Mouse (Mus musculus) heart, embryonic 14.5 days (tissue): ENCODE data around the gene Acot4. TPM values are rescaled to one million over a fixed set of nuclear protein-coding genes. Genes with fewer than 3 reads are reported as not detected.
"Not testable (repeated sequence)": the region's sequence is repeated elsewhere in the genome, so short reads cannot be mapped to it uniquely, and the experiment has no call there.

Experiments
- ATAC-seq: fragments of 200-750 bp; cut with Nextera tagmentation; 2 replicates; pipeline ENCODE4 v1.8.0; 2017; ENCODE audit warnings: low read depth, moderate TSS enrichment; ENCODE audit not compliant: insufficient number of reproducible peaks, insufficient read depth, low FRiP score
- H3K27ac ChIP-seq, 2 experiments: fragments of 200-500 bp in 1 of 2; fragments of 300-500 bp in 1 of 2; sonication (generic) in 1 of 2; replicated peaks in 1 of 2; 2 replicates each; pipeline ENCODE4 v1.5.1; 2012 to 2014; ENCODE audit warnings: low read depth in 2 of 2, low read length in 2 of 2, control low read depth in 1 of 2, mild to moderate bottlenecking in 1 of 2, mixed read lengths in 1 of 2; ENCODE audit not compliant: control insufficient read depth in 1 of 2, insufficient read depth in 1 of 2
- H3K27me3 ChIP-seq: fragments of 300-500 bp; sonication (generic); 2 replicates; pipeline ENCODE4 v1.6.1; 2014; ENCODE audit warnings: mild to moderate bottlenecking, low read length, control low read depth; ENCODE audit not compliant: control insufficient read depth, insufficient read depth
- H3K36me3 ChIP-seq: fragments of 300-500 bp; sonication (generic); 2 replicates; pipeline ENCODE4 v1.6.1; 2014; ENCODE audit warnings: mild to moderate bottlenecking, control low read depth, low read length, mixed read lengths; ENCODE audit not compliant: control insufficient read depth, insufficient read depth
- H3K4me1 ChIP-seq, 2 experiments: fragments of 200-500 bp in 1 of 2; fragments of 300-500 bp in 1 of 2; sonication (generic) in 1 of 2; 2 replicates each; pipeline ENCODE4 v1.6.1; 2012 to 2014; ENCODE audit warnings: low read length in 2 of 2, control low read depth in 1 of 2, mixed read lengths in 1 of 2; ENCODE audit not compliant: control insufficient read depth in 2 of 2, insufficient read depth in 2 of 2
- H3K4me2 ChIP-seq: fragments of 300-500 bp; sonication (generic); 2 replicates; pipeline ENCODE4 v1.6.1; 2014; ENCODE audit warnings: mild to moderate bottlenecking, low read length
- H3K4me3 ChIP-seq, 2 experiments: fragments of 200-500 bp in 1 of 2; fragments of 300-500 bp in 1 of 2; sonication (generic) in 1 of 2; 2 replicates each; pipeline ENCODE4 v1.5.1; 2012 to 2014; ENCODE audit warnings: low read length in 2 of 2, mild to moderate bottlenecking in 2 of 2, control low read depth in 1 of 2, low read depth in 1 of 2, moderate library complexity in 1 of 2; ENCODE audit not compliant: control insufficient read depth in 1 of 2, insufficient read depth in 1 of 2
- H3K9ac ChIP-seq: fragments of 300-500 bp; sonication (generic); 2 replicates; pipeline ENCODE4 v1.6.1; 2014; ENCODE audit warnings: mild to moderate bottlenecking, low read length
- H3K9me3 ChIP-seq: fragments of 300-500 bp; sonication (generic); 2 replicates; pipeline ENCODE4 v1.6.1; 2016; ENCODE audit warnings: low read length, control low read depth; ENCODE audit not compliant: control insufficient read depth
- WGBS: fragments of 180-500 bp; shearing (Covaris S2); extraction: QIAGEN DNeasy Blood & Tissue Kit; methylation state at CpG from one replicate; pipeline ENCODE4 v1.1.7; 2014; 5-methylcytosine and 5-hydroxymethylcytosine counted together
- polyA plus RNA-seq: library from polyadenylated mRNA; unstranded; fragments of >200 nt; fragmentation: Nextera tagmentation; extraction: Ambion mirVana; gene quantifications from 2 replicates; pipeline ENCODE4 v1.2.1, GENCODE M21; 2014

Gene Acot4
- polyA plus RNA-seq, 1 experiment from 2014 or later, result 0.32 TPM

- not testable (repeated sequence) for H3K4me2 ChIP-seq, H3K4me1 ChIP-seq
- WGBS, result 83% methylated on average over 5 of the region's 5 CpGs
Observed at GRCm38 (mm10) chr12:84050744-84051143, 12.6 kb downstream of the Acot4 start.

GRCm38 (mm10) chr12:84051937-84052474, 13.8 kb downstream of the Acot4 start, which contains the start of gene Acot3:
TSS of gene Acot3 (plus strand) at chr12:84052144.
- Histone ChIP-seq H3K4me2 (peak within 1 kb of the TSS; percentile 91; the same call in 1 of the 2 replicates), H3K4me1 (no peaks in the 10 kb centered on the region; a peak in 1 of 4 replicates), H3K4me3 (0 out of 4 replicates have a peak within 1 kb of the TSS, but pooled peaks of 1 of the 2 experiments have one; percentile 47), H3K36me3 (no peaks in the 10 kb centered on the region), H3K27me3 (peaks cover 14% of the 10 kb centered on the region; the same call in 1 of the 2 replicates), H3K27ac (no peak within 1 kb of the TSS), H3K9me3 (peaks cover 6% of the 10 kb centered on the region), H3K9ac (no peak within 1 kb of the TSS)
- 63% methylated on average over 5 of the region's 5 CpGs for WGBS
- ATAC-seq, result no peak

More at GRCm38 (mm10) chr12:84050744-84051143, 12.6 kb downstream of the Acot4 start:
- H3K27ac ChIP-seq, H3K9ac ChIP-seq, H3K36me3 ChIP-seq, H3K9me3 ChIP-seq, ATAC-seq, H3K4me3 ChIP-seq: not testable (repeated sequence)
- peaks cover 14% of the 10 kb centered on the region; the same call in 1 of the 2 replicates for H3K27me3 ChIP-seq

- no peaks in the 10 kb centered on the region for H3K36me3 ChIP-seq
- H3K27me3 ChIP-seq, result peaks cover 14% of the 10 kb centered on the region; the same call in 1 of the 2 replicates
- ATAC-seq, result no peak
- no peak overlapping the region for H3K27ac ChIP-seq
- 91% methylated on average over 7 of the region's 7 CpGs for WGBS
- H3K4me3 ChIP-seq, result no peak overlapping the region
- H3K9me3 ChIP-seq, result peaks cover 6% of the 10 kb centered on the region
- 0 out of 2 replicates have a peak overlapping the region, but pooled peaks have one; percentile 91 for H3K4me2 ChIP-seq
- no peaks in the 10 kb centered on the region; a peak in 1 of 4 replicates for H3K4me1 ChIP-seq
- no peak overlapping the region for H3K9ac ChIP-seq
Observed at GRCm38 (mm10) chr12:84052609-84053008, 14.4 kb downstream of the Acot4 start.

DNA sequence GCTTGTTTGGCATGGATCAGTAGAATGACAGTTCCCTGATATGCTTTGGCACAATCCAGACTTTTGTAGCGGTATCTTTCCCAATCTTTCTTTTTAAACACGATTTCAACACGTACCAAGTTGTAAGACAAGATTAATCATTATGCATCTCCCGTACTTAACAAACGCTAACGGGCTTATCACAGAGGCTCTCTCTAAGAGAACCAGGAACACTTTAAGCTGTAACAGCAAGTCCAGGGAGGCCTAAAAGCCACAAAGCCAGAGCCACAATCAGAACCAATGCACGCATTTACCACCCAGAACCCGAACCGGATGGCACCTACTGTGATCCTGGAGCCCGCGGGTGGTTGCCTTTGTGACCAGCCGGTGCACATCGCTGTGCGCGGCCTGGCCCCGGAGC, 15.0 kb downstream of the Acot4 start:
- WGBS, result 5% methylated on average over 16 of the region's 16 CpGs
- Histone ChIP-seq H3K4me1 (no peaks in the 10 kb centered on the region; a peak in 1 of 4 replicates), H3K9ac (peak overlapping the region; percentile 61), H3K27ac (no peak overlapping the region), H3K27me3 (peaks cover 14% of the 10 kb centered on the region; the same call in 1 of the 2 replicates), H3K9me3 (peaks cover 4% of the 10 kb centered on the region), H3K36me3 (no peaks in the 10 kb centered on the region), H3K4me2 (peak overlapping the region; percentile 91), H3K4me3 (peak overlapping the region; percentile 36 to 47)
- no peak for ATAC-seq

- Histone ChIP-seq H3K27me3 (peaks cover 14% of the 10 kb centered on the region; the same call in 1 of the 2 replicates), H3K27ac (no peak overlapping the region), H3K4me1 (no peaks in the 10 kb centered on the region; a peak in 1 of 4 replicates), H3K36me3 (no peaks in the 10 kb centered on the region), H3K9me3 (no peaks in the 10 kb centered on the region), H3K4me3 (peak overlapping the region; percentile 36 to 47), H3K9ac (peak overlapping the region; percentile 61), H3K4me2 (peak overlapping the region; percentile 91)
- ATAC-seq, result no peak
- WGBS, result 2% methylated on average over 35 of the region's 46 CpGs
Observed at GRCm38 (mm10) chr12:84053679-84054391, 15.7 kb downstream of the Acot4 start.

DNA sequence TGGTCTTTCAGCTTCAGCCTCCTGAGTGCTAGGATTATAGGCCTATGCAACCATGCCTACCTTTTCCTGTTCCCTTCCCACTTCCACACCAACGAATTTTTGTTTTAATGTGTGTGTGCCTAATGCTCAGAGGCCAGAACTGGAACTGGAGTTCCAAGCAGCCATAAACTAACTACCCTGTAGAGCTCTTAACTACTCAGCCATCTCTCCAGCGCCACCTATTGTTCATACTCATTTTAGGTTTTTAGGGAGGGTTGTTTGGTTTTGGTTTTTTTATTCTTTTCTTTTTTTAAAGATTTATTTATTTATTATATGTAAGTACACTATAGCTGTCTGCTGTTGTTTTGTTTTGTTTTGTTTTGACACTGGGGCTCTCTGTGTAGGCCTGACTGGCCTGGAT, 22.8 kb downstream of the Acot4 start:
- Histone ChIP-seq H3K4me2 (no peak overlapping the region), H3K9me3 (0 out of 2 replicates have a peak, but pooled peaks cover 2% of the 10 kb centered on the region), H3K4me3 (no peak overlapping the region), H3K9ac (no peak overlapping the region), H3K4me1 (no peaks in the 10 kb centered on the region), H3K27me3 (peaks cover 4% of the 10 kb centered on the region), H3K27ac (no peak overlapping the region), H3K36me3 (no peaks in the 10 kb centered on the region)
- 23% methylated on average over 2 of the region's 2 CpGs for WGBS
- no peak for ATAC-seq

GRCm38 (mm10) chr12:84062336-84062735, 24.2 kb downstream of the Acot4 start:
- Histone ChIP-seq H3K4me2 (no peak overlapping the region), H3K9ac (no peak overlapping the region), H3K36me3 (no peaks in the 10 kb centered on the region), H3K4me3 (no peak overlapping the region), H3K27ac (no peak overlapping the region), H3K9me3 (0 out of 2 replicates have a peak, but pooled peaks cover 2% of the 10 kb centered on the region), H3K4me1 (no peaks in the 10 kb centered on the region), H3K27me3 (peaks cover 11% of the 10 kb centered on the region)
- WGBS, result 88% methylated on average over 20 of the region's 20 CpGs
- ATAC-seq, result no peak
